Mouse (Mus musculus) cerebellum, postnatal 4 days (tissue): Measurements from ENCODE around the gene Dnase1.
A peak's percentile ranks its signal among the peaks of the same experiment; 100 is the strongest.
"Not testable (repeated sequence)": the region's sequence is repeated elsewhere in the genome, so short reads cannot be mapped to it uniquely, and the experiment has no call there.

Source experiments
- DNase-seq, 2 experiments: peaks; one replicate each; pipeline ENCODE4 v3.0.0; 2022; ENCODE audit warnings: low spot score in 2 of 2, mixed read lengths in 1 of 2

Dnase1 gene

DNA sequence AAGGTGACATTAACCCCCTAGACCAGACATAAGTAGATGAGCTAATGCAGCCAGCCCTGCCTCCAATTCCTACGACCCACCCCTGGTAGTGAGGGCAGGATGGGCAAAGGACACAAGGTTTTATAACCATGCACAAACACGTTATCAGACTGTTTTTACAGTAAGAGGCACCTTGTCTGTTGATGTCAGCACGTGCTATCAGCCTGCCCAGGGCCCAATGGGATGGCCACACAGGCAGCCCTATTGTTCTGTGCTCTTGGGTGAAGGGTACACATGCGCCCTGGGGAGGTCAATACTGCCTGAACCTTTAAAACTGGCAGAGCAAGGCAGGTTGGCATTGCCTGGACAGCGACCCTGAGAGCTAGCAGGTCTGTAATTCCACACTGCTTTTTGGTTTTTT lies at the start of gene Dnase1:
Dnase1 (plus strand) TSS at position 136 of the 400 bp plus-strand sequence.
- no peak for DNase-seq

DNA sequence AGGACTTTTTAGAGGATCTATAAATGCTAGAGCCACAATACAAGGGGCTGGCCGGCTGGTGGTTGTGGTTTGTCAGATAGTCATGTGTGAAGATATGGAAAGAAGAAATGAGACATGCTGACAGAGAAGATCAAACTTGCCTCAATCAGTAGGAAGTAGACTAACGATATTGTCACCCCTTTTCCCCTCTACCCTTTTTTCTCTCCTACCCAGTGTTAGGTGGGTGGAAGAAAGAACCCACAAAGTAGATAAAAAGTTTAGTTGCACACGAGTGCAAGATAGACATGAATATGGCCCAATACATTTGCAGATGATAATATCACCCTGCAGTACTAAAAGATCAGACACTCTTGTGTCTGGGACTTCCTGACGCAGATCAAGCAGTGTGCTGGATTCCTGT lies 48.3 kb upstream of the Dnase1 start:
- no peak for DNase-seq

DNA sequence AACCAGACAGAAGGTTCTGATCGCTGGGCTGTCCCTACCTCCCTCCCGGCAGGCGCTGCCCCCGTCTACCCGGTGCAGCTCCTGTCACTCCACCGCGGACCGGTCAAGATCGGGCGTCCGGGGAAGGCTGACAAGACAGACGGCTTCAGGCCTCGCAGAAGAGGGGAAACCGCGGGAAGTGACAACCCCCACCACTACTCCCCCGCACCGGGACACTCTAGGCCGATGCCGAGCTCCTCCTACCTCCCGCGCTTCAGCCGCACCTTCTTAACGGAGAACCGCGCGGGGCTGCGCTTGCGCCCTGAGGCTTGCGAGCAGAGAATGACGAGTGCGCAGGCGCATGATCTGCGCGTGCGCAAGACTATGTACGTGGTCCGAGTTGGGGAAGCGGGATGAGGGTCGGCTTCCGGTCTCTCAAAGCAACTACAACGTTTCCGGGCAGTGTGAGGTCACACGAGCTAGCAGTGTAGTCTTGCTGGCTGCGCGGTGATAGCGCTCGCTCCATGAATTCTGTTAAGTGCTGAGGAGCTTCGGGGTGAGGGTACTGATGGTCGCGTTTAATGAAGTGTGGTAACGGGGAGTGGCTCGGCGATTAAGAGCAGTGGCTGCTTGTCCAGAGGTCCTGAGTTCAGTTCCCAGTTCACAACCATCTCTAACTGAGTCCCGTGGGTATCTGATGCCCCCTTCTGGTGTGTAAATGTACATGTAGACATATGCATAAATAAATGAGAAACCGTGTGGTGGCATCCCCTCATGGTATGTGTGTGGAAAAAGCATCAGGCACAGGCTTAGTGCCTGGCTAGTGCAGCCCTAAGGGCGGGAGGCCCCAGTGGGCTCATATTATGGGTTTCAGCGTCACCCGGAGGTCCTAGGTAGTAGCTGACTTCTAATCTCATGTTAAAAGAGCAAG lies 33.0 kb upstream of the Dnase1 start, which contains the start of gene Slx4:
Slx4 (minus strand) TSS at position 282 of the 910 bp plus-strand sequence.
- DNase-seq, result peak; percentile 90 to 95

DNA sequence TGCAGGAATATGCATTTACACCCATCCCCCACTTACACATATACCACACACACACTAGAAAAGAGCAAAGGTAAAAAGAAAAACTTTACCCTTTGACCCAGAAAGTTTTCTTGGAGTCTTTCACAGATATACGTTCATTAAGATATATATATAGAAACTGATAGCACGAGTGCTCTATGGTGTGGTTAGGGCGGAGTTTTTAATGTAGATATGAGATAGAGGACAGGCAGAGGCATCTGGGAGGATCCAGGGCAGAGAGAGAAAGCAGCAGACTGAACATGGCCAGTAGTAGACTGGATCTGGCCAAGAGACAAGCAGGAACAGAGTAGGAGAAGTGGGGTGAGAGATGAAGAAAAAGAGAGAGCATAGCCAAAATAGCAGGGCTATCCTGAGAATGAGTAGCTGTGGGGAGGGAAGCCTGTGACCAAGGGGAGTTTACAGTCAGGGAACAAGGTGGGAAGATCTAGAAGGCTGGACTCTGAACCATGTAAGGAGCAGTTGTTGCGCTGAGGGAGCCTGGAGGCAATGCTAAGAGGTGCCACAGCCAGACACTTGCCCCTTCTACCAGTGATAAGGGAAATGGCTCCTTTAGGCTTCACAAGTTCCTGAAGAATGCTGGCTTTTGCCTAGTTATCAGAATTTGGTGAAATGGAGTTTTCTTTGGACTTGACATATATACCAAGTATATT lies 23.7 kb upstream of the Dnase1 start:
- DNase-seq, result no peak

DNA sequence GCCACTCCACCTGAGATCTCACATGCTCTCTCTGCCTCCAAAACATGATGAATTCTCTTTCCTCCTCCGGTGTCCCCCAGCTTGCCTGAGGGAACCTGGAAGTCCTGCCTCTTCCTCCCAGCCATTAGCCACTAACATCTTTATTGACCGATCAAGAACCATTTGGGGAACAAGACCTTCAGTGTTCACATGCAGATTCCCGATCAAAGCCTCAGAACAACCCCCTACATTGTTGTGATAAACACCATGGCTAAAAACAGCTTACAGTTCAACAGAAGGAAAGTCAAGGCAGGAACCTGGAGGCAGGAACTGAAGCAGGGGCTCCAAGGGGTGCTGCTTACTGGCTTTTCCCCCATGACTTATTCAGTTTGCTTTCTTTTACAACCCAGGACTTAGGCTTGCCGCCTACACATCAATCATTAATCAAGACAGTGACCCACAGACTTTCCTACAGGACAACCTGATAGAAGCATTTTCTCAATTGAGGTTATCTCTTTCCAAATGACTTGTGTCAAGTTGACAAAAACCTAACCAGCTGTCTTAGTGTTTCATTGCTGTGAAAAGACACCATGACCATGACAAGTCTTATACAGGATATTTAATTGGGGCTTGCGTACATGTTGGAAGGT lies 22.6 kb upstream of the Dnase1 start:
- no peak for DNase-seq

DNA sequence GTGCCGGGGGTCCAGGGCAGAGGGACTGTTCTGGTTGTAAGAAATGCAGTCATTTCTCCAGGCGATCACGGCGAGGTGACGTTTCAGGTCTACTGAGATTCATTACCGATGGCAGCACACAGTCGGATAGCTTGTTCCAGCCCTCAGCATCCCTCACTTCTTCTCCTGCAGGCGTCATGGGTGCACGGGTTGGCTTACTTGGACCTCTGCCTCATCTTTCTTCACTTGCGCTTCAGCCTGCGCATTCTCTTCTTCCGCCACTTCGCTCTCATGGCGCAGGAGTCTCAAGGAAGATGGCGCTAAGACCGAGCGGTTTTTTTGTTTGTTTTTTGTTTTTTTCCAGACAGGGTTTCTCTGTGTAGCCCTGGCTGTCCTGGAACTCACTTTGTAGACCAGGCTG lies 20.0 kb upstream of the Dnase1 start:
- not testable (repeated sequence) for DNase-seq

DNA sequence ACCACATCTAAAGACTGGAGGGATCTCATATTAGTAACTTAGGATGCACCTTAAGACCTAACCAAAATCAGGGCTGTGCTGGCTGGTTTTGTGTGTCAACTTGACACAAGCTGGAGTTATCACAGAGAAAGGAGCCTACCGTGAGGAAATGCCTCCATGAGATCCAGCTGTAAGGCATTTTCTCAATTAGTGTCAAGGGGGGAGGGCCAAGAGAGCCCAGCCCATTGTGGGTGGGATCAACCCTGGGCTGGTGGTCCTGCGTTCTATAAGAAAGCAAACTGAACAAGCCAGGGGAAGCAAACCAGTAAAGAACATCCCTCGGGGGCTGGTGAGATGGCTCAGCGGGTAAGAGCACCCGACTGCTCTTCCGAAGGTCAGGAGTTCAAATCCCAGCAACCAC lies 19.3 kb upstream of the Dnase1 start:
- DNase-seq, result not testable (repeated sequence)

DNA sequence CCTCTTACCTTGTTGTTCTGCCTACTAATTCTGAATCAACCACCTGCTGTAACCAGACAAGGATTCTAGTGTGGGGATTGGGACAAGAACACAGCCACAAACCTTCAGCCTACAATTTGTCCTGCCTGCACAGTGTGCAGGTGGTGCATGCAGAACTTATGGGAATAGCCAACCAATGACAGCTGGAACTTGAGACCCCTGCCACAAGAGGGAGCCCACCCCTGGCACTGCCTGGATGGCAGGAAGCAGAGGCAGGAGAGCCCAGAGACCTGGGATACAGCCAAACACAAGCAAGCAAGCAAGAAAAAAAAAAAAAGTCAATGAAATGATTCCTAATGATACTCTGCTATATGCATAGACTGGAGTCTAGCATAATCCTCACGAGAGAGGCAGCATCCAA lies 15.5 kb upstream of the Dnase1 start:
- DNase-seq, result no peak

DNA sequence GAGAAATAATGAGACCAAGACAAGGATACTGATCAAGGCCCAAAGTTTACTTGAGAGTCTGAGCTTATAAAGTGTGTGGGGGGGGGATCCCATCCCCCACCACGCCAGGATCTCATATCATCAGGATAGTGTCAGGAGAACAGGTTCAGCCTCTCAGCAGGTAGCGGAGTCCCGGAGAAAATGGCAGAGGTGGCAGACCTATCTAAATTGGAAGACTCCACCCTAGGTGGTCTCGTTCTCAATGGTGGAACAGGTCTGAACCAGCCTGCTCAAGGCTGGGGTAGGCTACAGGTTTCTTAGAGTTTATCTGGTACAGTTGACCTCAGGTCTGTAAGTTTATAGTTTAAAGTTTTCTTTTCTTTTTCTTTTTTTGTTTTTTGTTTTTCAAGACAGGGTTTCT lies 14.0 kb upstream of the Dnase1 start:
- no peak for DNase-seq

DNA sequence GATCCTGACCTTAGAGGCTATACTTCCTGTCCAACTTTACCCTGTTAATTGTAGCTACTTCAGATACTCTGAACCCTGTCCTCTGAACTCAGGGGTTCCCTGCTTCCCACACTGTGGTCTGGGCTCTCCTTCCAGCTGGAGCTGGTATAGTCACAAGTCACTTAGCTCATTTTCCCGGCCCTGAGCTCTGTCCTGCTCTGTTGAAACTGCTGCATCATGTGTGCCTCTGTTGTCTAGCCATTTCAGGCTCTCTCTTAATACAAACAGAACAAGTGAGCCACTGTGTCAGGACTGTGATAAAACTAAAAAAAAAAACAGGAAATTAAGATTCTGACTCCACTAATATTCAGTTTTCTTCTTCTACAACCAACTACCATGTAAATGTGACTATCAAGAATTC lies 10.1 kb upstream of the Dnase1 start:
- no peak for DNase-seq

DNA sequence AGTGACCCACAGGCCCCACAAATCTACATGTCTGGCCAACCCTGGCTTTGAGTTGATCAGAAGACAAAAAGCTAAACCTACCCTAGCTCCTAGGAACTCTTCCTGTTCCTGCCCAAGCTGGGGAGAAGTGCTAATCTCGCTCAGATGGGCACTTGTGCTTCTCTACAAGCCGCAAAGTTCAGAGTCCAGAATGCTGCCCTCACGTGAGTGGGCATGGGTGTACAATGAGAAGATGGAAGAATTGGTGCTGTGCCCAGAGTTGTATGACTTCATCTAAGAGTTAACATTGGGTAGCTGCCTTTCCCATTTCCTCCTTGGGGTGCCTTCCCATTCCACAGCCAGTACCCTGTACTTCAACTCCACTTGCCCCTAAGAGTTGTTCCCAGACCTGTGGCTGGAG lies 9.5 kb upstream of the Dnase1 start:
- DNase-seq, result no peak

DNA sequence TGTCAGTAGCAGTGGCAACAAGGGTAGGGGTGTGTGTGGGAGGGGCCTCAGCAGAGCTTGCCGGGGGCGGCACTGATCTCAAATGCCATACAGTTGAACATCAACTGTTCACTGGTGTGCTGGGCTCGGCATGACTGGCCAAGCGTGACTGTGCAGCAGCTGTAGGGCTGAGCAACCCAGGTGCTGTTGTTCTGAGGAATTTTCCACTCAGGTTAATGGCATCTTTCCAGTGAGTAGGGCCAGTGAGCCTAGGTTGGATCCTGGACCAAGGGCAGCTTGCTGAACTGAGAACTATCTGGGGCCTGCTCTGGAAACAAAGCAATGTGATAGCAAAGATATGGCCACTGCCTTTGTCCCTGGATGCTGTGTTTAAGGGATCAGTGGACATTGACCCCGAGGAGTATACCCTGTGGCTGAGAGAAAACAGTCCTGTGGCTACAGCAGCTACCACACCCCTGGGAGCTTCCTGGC lies 7.3 kb upstream of the Dnase1 start:
- no peak for DNase-seq

DNA sequence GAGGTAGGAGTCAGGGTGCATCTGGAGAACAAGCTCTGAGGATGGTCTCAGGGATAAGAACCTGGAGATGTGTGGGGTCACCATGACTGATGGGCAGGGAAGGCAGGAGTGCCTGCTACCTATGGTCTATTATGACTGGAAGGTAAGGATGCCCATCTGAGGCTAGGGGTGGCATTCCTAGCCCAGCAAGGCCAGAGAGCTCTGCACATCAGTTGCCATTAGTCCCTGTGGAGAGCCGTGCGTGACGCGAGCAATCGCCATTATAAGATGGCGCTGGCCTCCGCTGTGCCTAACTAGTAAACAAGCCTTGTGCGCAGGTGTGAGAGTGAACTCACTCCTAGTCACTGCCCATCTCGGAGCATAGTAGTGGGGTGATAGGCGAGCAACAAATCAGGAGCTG lies 6.2 kb upstream of the Dnase1 start:
- DNase-seq, result no peak

DNA sequence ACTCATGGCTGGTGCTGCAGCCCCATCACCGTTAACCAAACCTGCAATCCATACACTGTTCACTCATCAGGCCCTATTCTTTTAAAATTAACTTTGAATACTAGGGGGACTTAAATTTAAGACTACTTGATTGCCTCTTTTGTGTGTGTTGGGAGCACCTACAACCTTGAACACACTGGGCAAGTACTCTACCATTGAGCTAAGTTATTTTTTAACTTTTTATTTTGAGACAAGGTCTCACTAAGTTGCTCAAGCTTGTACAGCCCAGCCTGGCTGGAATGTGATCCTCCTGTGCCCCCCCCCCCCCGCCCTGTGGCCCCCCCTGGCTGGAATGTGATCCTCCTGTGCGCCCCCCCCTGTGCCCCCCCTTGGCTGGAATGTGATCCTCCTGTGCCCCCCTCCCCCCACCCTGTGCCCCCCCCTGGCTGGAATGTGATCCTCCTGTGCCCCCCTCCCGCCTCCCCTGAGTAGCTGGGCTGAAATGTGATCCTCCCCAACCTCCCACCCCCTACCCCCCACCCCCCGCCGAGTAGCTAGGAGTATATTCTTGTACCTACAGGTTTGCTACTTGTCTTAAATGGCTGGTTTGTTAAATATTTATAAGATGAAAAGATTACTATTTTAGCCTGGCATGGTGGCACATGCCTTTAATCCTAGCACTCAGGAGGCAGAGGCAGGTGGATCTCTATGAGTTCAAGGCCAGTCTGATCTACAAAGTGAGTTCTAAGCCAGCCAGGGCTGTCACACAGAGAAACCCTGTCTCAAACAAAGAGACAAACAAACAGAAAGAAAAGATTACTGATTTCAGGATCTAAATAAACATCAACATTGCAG lies 5.1 kb upstream of the Dnase1 start:
- no peak for DNase-seq

DNA sequence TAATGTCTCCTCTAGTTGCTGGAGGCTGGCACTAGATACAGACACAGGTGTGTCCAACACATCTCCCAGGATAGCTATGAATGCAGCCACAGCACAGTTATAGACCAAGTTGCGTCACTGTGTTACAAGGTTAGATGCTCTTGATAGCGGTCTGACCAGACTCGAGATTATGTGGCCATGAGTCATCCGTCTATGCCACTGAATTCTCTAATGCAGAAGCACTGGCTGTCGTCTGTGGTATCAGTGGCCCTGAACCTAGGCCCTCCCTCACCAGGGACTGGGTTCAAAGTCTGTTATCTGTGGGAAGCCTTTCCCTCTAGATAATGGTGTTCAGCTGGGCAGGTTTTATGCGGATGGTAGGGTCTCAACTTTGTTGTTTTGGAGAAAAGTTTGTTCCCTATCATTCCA lies 4.4 kb upstream of the Dnase1 start:
- DNase-seq, result no peak

DNA sequence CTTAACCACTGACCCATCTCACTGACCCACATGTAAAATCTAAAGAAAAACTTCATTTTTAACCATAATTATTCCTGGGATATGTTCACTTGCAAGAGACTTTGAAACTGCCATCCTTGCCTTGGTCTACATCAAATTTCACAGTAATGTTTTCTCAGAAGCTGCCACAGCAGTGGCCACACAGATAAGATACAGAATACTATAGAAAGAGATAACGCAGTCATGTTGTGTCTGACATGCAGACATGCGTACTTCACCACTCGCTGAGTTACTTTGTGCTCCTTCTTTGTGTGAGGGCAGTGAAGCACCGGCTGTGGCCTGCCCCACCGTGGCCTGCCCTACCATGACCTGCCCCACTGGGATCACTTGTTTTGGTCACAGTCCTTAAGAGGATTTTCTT lies 2.8 kb upstream of the Dnase1 start:
- no peak for DNase-seq

DNA sequence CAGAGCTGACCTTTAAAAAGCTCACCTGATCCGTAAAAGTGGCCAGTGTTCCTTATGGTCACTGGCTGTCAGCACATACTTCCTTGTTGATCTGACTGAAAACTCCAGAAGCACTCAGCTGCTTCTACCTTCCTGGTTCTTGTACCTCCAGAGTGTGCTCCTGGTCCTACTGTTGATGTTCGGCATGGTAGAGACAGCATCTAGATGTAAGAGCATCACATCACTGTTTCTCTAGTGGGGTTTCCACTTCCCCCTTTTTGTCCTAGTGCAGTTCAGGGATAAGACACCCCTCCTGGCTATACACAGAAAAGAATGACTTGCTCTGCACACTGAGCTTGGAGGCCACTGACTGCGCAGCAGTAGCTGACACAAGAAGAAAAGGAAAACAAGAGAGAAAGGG lies 2.3 kb upstream of the Dnase1 start:
- no peak for DNase-seq

DNA sequence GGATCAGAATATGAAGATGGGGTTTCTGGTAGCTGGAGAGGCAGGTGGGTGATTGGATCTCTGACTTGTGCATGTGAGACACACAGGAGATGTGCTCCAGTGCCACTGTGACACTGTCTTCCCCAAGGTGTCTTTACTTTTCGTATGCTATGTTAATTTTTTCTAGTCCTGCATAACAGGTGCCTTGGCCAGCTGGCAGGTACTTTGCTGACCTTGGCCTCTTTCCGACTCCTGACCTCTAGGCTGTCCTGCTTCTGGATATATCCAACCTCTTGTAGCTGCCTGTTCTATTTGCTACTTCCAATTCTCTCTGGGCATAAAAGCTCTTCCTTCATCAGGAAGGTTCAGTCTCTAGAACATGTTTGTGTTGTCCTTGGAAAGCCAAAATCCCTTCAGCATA lies 1.2 kb upstream of the Dnase1 start:
- no peak for DNase-seq

DNA sequence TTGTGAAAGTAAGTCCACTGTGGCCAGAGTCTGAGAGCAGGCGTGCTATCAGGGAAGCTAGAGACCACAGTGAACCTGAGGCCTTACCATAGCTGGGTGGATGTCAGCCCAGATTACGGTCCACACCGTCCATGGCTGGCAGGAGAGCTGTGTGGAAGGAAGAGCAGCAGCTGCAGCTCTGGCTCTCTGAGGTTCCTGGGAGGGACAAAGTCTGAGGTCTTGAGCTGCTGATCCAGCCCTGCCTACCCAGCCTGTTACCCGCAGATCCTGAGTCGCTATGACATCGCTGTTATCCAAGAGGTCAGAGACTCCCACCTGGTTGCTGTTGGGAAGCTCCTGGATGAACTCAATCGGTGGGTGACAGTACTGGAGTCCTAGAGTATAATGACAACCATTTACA lies 948 bp downstream of the Dnase1 start:
- DNase-seq, result no peak

DNA sequence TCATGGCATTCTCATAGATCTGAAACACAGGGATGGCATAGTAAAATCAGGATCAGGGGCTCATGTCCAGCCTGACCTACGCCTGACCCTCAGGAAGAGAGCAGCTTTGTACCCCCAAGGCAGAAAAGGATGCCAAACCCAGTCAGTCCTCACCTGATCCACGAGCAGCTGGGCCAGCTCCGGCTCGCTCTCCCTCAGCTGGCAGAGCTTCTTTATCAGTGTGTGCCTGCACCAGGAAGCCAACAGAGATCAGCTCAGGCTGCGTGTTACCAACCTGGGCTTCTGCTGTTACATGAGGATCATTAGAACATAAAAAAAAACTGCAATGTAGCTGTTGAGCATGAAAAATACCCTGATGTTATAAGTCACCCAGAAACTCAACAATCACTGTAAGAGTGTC lies 3.5 kb downstream of the Dnase1 start:
- no peak for DNase-seq

DNA sequence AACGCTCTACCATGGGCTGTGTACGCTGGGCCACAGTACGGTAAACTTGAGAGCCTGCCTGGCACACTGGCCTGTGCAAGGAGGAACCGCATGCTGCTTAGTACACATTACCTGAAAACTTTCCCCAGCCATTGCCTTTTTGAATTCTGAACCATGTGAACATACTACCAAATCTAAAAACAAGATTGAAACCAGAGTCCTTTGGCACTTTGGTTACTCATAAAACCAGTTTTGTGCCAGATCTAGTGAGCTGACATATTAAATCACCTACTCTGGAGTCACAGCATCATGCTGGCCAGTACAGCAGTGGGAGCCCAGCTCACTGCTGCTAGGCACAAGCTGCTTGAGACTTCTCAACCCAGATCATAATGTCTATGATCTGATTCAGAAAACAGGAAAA lies 4.9 kb downstream of the Dnase1 start:
- no peak for DNase-seq

DNA sequence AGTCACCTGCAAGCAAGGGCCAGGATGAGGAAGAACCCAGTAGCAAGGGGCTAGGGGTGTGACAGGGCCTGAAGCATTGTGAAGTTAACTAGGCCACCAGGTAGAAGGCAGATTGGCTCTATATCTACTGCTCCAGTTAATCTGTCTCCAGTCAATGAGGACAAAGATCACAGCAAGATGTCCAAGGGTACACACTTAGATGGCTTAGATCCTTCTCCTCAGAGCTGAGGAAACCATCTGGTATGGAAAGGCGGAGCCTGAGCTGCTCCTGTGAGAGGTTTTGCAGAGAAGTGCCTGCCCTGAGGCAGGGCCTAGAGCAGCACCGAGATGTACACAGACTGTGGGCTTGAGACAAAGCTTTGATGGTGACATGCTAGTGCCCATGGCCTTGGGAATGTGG lies 7.4 kb downstream of the Dnase1 start:
- no peak for DNase-seq
